Mouse (Mus musculus) embryonic facial prominence, embryonic 13.5 days (tissue): ENCODE results near the gene Cbfb. TPM values are rescaled to one million over a fixed set of nuclear protein-coding genes. Genes with fewer than 3 reads are reported as not detected.

Source experiments
- ATAC-seq: fragments of 200-750 bp; cut with Nextera tagmentation; 2 replicates; pipeline ENCODE4 v1.8.0; 2017; ENCODE audit warnings: low read depth; ENCODE audit not compliant: insufficient number of reproducible peaks, insufficient read depth, low FRiP score, low TSS enrichment
- H3K27ac ChIP-seq: fragments of 300-500 bp; sonication (generic); 2 replicates; pipeline ENCODE4 v1.5.1; 2015; ENCODE audit warnings: moderate library complexity, mild to moderate bottlenecking, inconsistent platforms
- H3K27me3 ChIP-seq: fragments of 300-500 bp; sonication (generic); 2 replicates; pipeline ENCODE4 v1.6.1; 2015; ENCODE audit warnings: mild to moderate bottlenecking, inconsistent platforms
- H3K36me3 ChIP-seq: fragments of 300-500 bp; sonication (generic); 2 replicates; pipeline ENCODE4 v1.6.1; 2015; ENCODE audit warnings: mild to moderate bottlenecking, inconsistent platforms
- H3K4me1 ChIP-seq: fragments of 300-500 bp; sonication (generic); 2 replicates; pipeline ENCODE4 v1.6.1; 2015; ENCODE audit warnings: inconsistent platforms
- H3K4me2 ChIP-seq: fragments of 300-500 bp; sonication (generic); 2 replicates; pipeline ENCODE4 v1.6.1; 2015; ENCODE audit warnings: moderate library complexity, mild to moderate bottlenecking, inconsistent platforms
- H3K4me3 ChIP-seq: fragments of 300-500 bp; sonication (generic); 2 replicates; pipeline ENCODE4 v1.5.1; 2015; ENCODE audit warnings: mild to moderate bottlenecking, inconsistent platforms
- H3K9ac ChIP-seq: fragments of 300-500 bp; sonication (generic); 2 replicates; pipeline ENCODE4 v1.6.1; 2015; ENCODE audit warnings: mild to moderate bottlenecking, inconsistent platforms
- H3K9me3 ChIP-seq: fragments of 300-500 bp; sonication (generic); 2 replicates; pipeline ENCODE4 v1.6.1; 2016; ENCODE audit warnings: inconsistent platforms
- WGBS: fragments of 180-500 bp; shearing (Covaris S2); methylation state at CpG from one replicate; pipeline ENCODE4 v1.1.7; 2015; ENCODE audit warnings: mixed read lengths; 5-methylcytosine and 5-hydroxymethylcytosine counted together
- polyA plus RNA-seq: library from polyadenylated mRNA; unstranded; fragments of >200 nt; fragmentation: Nextera tagmentation; extraction: Ambion mirVana; gene quantifications from 2 replicates; pipeline ENCODE4 v1.2.1, GENCODE M21; 2015

The Cbfb gene
- polyA plus RNA-seq, 1 experiment from 2014 or later: 102 TPM

GRCm38 (mm10) chr8:105186467-105187005 is 16.1 kb downstream of the Cbfb start:
- 64% methylated on average over 1 of the region's 1 CpGs for WGBS

GRCm38 (mm10) chr8:105192182-105192581 is 21.7 kb downstream of the Cbfb start:
- WGBS: 82% methylated on average over 5 of the region's 5 CpGs
- no peaks in the 10 kb centered on the region for H3K27me3 ChIP-seq
- H3K4me3 ChIP-seq: no peak overlapping the region
- ATAC-seq: no peak
- no peaks in the 10 kb centered on the region for H3K4me1 ChIP-seq
- H3K36me3 ChIP-seq: peaks cover 52% of the 10 kb centered on the region
- no peak overlapping the region for H3K9ac ChIP-seq
- H3K27ac ChIP-seq: no peak overlapping the region
- H3K9me3 ChIP-seq: no peaks in the 10 kb centered on the region
- no peak overlapping the region for H3K4me2 ChIP-seq

More at GRCm38 (mm10) chr8:105186467-105187005, 16.1 kb downstream of the Cbfb start:
- Histone ChIP-seq H3K4me2 (no peak overlapping the region), H3K9me3 (no peaks in the 10 kb centered on the region), H3K27me3 (no peaks in the 10 kb centered on the region), H3K9ac (no peak overlapping the region), H3K27ac (no peak overlapping the region), H3K4me1 (peaks cover 4% of the 10 kb centered on the region), H3K36me3 (peaks cover 38% of the 10 kb centered on the region), H3K4me3 (no peak overlapping the region)
- no peak for ATAC-seq

- 82% methylated on average over 1 of the region's 1 CpGs for WGBS
- no peak overlapping the region for H3K9ac ChIP-seq
- peaks cover 46% of the 10 kb centered on the region for H3K36me3 ChIP-seq
- no peak for ATAC-seq
- no peaks in the 10 kb centered on the region for H3K27me3 ChIP-seq
- H3K9me3 ChIP-seq: no peaks in the 10 kb centered on the region
- H3K4me3 ChIP-seq: no peak overlapping the region
- no peaks in the 10 kb centered on the region for H3K4me1 ChIP-seq
- no peak overlapping the region for H3K27ac ChIP-seq
- no peak overlapping the region for H3K4me2 ChIP-seq
These were observed 35.3 kb downstream of the Cbfb start for GRCm38 (mm10) chr8:105205748-105206147.

DNA sequence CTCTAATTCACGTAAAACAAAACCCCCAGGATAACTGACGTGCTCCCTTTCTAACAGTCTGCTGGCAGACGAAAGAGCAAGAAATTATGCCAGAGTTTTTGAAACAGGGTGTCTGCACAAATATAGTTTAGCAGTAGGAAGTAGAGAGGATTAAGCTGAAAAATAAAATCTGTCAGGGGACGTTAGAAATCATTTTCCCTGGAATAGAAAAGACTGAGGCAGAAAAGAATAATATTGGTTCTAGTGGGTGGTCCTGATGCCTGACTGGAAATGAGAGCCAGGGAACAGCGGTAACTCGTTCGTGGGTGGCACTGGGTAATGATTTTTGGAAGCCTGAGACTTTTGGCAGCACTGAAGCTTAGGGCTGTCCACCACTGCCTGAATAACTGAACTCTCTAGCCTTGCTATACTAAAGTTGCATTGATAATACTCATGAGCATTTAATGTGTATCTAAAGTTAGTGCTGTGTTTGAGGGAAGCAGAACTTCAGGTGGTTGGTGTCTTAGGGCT is 36.3 kb downstream of the Cbfb start:
- no peak overlapping the region for H3K9ac ChIP-seq
- no peaks in the 10 kb centered on the region for H3K9me3 ChIP-seq
- no peaks in the 10 kb centered on the region for H3K4me1 ChIP-seq
- WGBS: 67% methylated on average over 7 of the region's 7 CpGs
- no peak overlapping the region for H3K4me3 ChIP-seq
- ATAC-seq: no peak
- H3K27ac ChIP-seq: no peak overlapping the region
- H3K27me3 ChIP-seq: no peaks in the 10 kb centered on the region
- H3K36me3 ChIP-seq: peaks cover 41% of the 10 kb centered on the region
- H3K4me2 ChIP-seq: no peak overlapping the region

- WGBS: 94% methylated on average over 2 of the region's 2 CpGs
These were observed 37.3 kb downstream of the Cbfb start for GRCm38 (mm10) chr8:105207675-105208273.

DNA sequence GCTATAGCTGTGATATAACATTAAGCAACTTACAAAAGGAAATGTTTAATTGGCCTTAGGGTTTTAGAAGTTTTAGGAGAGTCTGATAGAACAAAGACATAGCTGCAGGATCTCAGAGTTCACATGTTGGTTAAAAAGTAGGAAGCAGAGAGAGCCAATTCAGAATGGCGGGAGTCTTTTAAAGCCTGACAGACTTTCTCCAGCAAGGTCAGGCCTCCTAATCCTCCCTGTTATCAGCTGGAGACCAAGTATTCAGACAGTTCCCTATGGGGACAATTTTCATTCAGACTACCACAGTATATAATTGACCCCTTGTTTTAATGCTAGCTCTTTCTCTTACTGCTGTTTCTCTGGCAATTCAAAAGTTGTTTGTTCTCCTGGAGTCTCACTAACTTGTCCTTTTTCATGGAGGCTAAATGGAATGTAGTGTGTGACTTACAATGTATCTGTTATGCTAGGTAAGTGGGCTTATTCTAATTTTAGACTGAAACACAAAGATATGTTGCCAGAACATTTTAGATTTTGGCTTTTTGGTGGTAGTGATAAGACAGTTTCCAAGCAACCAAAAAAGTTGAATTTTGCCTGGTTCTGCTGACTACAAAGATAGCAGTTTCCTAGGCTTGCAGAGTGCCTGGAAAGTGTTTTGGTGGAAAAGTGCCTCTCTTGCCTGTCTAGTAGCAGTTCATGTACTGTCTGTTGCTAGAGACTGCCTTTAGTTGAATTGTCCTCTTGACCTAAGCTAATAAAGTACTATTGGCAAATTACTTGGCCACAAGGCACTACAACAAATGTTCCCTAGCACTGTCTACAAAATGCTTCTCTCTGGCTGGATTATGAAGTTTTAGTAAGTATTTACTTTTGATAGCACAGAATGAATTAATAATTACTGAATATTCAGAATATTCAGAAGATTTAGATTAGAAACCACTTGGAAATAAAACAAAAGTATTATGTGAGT is 39.0 kb downstream of the Cbfb start:
- Histone ChIP-seq H3K4me1 (no peaks in the 10 kb centered on the region), H3K9me3 (no peaks in the 10 kb centered on the region), H3K4me2 (no peak overlapping the region), H3K36me3 (peaks cover 38% of the 10 kb centered on the region), H3K27me3 (no peaks in the 10 kb centered on the region), H3K4me3 (no peak overlapping the region), H3K9ac (no peak overlapping the region), H3K27ac (no peak overlapping the region)
- no peak for ATAC-seq
- 71% methylated on average over 1 of the region's 1 CpGs for WGBS

More at GRCm38 (mm10) chr8:105207675-105208273, 37.3 kb downstream of the Cbfb start:
- H3K27me3 ChIP-seq: no peaks in the 10 kb centered on the region
- H3K4me3 ChIP-seq: no peak overlapping the region
- no peak overlapping the region for H3K9ac ChIP-seq
- no peak overlapping the region for H3K4me2 ChIP-seq
- no peak for ATAC-seq
- no peaks in the 10 kb centered on the region for H3K4me1 ChIP-seq
- H3K27ac ChIP-seq: no peak overlapping the region
- H3K36me3 ChIP-seq: peaks cover 38% of the 10 kb centered on the region
- H3K9me3 ChIP-seq: no peaks in the 10 kb centered on the region

DNA sequence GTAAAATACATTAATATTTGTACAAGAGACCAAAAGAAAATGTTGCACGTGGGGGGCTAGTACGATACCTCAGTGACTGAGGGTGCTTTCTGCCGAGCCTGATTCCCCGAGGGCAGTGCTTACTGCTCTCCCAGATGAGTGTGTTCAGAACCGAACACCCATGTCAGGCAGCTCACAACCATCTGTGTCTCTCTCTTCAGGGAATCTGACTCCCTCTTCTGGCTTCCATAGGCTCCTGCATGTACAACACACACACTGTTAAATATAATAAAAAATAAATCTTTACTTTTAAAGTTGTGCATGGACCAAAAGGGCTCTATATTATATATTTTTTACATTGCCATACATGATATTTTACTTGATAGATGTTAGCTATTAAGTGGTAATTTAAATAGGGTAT is 43.6 kb downstream of the Cbfb start:
- H3K9ac ChIP-seq: no peak overlapping the region
- no peaks in the 10 kb centered on the region for H3K27me3 ChIP-seq
- H3K4me2 ChIP-seq: no peak overlapping the region
- H3K4me1 ChIP-seq: no peaks in the 10 kb centered on the region
- no peak for ATAC-seq
- 85% methylated on average over 5 of the region's 5 CpGs for WGBS
- peaks cover 45% of the 10 kb centered on the region for H3K36me3 ChIP-seq
- H3K9me3 ChIP-seq: no peaks in the 10 kb centered on the region
- no peak overlapping the region for H3K27ac ChIP-seq
- no peak overlapping the region for H3K4me3 ChIP-seq

GRCm38 (mm10) chr8:105217926-105218522 is 47.5 kb downstream of the Cbfb start:
- H3K27ac ChIP-seq: no peak overlapping the region
- H3K36me3 ChIP-seq: peaks cover 30% of the 10 kb centered on the region
- no peaks in the 10 kb centered on the region for H3K9me3 ChIP-seq
- H3K9ac ChIP-seq: no peak overlapping the region
- no peak for ATAC-seq
- no peaks in the 10 kb centered on the region for H3K27me3 ChIP-seq
- no peak overlapping the region for H3K4me3 ChIP-seq
- no peak overlapping the region for H3K4me2 ChIP-seq
- H3K4me1 ChIP-seq: no peaks in the 10 kb centered on the region
- 80% methylated on average over 5 of the region's 5 CpGs for WGBS

DNA sequence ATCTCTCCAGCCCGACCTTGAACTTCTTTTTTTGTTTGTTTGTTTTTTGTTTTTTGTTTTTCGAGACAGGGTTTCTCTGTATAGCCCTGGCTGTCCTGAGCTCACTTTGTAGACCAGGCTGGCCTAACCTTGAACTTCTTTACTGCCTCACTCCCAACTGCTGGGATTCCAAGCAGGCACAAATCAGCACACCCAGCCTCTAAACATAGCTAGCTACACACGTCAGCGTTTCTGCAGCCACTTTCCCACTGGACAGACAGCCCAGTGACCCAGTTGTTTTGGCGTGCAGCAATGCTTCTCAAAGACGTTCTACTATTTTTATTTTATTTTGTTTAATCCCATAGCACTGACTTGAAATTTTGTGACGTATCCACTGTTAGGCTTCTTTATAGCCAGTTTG is 53.4 kb downstream of the Cbfb start:
- H3K4me3 ChIP-seq: no peak overlapping the region

DNA sequence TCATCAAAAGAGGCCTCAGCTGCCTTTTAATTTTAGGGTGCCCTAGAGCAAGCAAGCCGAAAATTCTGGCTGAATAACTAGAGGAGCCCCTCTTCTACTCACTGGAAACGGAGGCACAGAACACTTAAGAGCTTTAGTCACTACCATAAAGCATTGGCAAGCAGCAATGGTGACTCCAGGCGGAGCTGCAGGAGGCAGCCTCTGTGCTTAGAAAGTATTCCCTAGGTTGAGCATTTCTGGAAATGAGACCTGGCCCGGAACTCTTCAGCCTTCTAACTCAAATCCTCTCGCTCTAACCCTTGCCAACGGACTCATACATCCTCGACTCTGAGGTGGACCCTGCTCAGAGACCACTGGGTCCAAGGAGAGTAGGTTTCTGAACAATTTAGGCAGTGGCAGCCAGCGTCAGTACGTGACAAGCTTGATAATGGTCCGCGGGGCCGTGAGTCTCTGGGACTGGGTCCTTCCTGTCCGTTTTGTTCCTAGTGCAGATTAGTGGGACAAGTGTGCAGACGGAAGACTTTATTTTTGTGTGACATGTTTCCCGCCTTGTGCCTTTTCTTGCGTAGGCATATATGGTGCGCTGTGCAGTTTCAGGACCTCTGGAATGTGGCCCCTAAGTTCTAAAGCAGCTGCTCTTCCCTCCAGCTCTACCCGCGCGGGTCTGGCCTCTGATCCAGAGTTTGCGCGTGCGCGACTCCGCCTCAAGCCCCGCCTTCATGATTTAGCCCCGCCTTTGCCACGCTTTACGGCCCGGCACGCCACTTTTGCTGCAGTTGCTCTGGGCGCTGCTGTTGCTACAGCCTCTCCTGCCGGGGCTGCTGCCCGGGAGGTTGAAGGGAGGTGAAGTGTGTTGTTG is 54.2 kb downstream of the Cbfb start, which contains the start of gene D230025D16Rik:
D230025D16Rik (plus strand) TSS at position 733 of the 859 bp plus-strand sequence.
- no peaks in the 10 kb centered on the region for H3K9me3 ChIP-seq
- peak; percentile 94 for ATAC-seq
- whole genome bisulfite sequencing: 2% methylated on average over 34 of the region's 34 CpGs

More for the DNA sequence above, 53.4 kb downstream of the Cbfb start:
- Histone ChIP-seq H3K4me2 (no peak overlapping the region), H3K27ac (peak overlapping the region; percentile 82; the same call in 1 of the 2 replicates), H3K4me1 (peaks cover 17% of the 10 kb centered on the region), H3K27me3 (no peaks in the 10 kb centered on the region), H3K9ac (0 out of 2 replicates have a peak overlapping the region, but pooled peaks have one; percentile 88), H3K36me3 (no peaks in the 10 kb centered on the region), H3K9me3 (no peaks in the 10 kb centered on the region)
- 81% methylated on average over 7 of the region's 7 CpGs for WGBS
- no peak for ATAC-seq

More for the DNA sequence above, 54.2 kb downstream of the Cbfb start, which contains the start of gene D230025D16Rik:
- Histone ChIP-seq H3K4me2 (peak within 1 kb of the TSS; percentile 79), H3K27ac (peak within 1 kb of the TSS; percentile 82), H3K4me1 (peaks cover 17% of the 10 kb centered on the region), H3K27me3 (no peaks in the 10 kb centered on the region), H3K9ac (peak within 1 kb of the TSS; percentile 88), H3K4me3 (peak within 1 kb of the TSS; percentile 73), H3K36me3 (no peaks in the 10 kb centered on the region)
